Comparison of ENCODE assay signal across 8 mouse cellular contexts in the genomic region with DNA sequence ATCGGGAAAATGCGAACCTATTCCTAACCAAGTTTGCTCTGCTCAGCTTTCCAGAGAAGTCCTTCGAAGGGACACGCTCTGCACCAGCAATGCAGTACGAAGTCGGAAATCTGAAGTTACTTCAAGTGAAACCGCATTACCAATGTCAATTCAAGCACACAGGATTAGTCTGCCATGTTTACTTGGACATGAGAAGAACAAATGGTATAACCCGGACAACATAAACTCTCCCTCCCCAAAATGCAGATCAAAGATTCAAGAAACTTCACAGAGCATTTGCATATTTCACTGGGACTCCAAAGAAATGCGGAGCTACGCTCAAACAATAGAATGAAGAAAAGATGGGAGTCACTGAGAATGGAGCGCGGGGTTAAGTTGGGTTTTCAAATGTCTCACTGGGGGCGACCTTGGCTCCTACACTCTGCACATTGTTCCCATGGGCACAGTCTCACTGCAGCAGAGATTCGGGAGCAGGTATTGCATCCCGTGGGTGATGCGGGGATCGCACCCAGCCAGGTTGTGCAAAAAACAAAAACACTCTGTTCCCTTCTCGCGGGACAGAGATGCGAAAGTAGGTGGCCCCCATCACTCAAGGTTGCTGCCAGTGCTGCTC. TPM values are rescaled to one million over a fixed set of nuclear protein-coding genes. Genes with fewer than 3 reads are reported as not detected.
DNase-seq lines count a peak whose midpoint lies in the region; ATAC-seq and TF ChIP-seq lines count a peak whose summit lies in the region.

No protein-coding gene starts in this region.

- H3K9me3 ChIP-seq in hindbrain, embryonic 13.5 days = no peaks in the 10 kb centered on the region
- no peaks in the 10 kb centered on the region for H3K9me3 ChIP-seq in limb, embryonic 10.5 days (replicated peaks)
- H3K9me3 ChIP-seq in midbrain, embryonic 16.5 days (replicated peaks; ENCODE audit: control insufficient read depth, low read length, poor library complexity, severe bottlenecking) = no peaks in the 10 kb centered on the region

- TF ChIP-seq CTCF in embryonic fibroblast, embryonic 13.5 days (IDR thresholded peaks at IDR 0.05; ENCODE audit: borderline replicate concordance, insufficient read depth, low read length) = no peak

- H3K27ac ChIP-seq in embryonic fibroblast, embryonic 13.5 days (ENCODE audit: insufficient read depth, low read length) = peak overlapping the region; percentile 96; the same call in 1 of the 2 replicates
- H3K27ac ChIP-seq in hindbrain, embryonic 13.5 days = peak overlapping the region; percentile 100
- peak overlapping the region; percentile 100 for H3K27ac ChIP-seq in limb, embryonic 10.5 days
- peak overlapping the region; percentile 100 for H3K27ac ChIP-seq in midbrain, embryonic 16.5 days (ENCODE audit: low read length)

- H3K36me3 ChIP-seq in hindbrain, embryonic 13.5 days = peaks cover 7% of the 10 kb centered on the region
- H3K36me3 ChIP-seq in limb, embryonic 10.5 days = peaks cover 20% of the 10 kb centered on the region
- 0 out of 2 replicates have a peak, but pooled peaks cover under 1% of the 10 kb centered on the region for H3K36me3 ChIP-seq in midbrain, embryonic 16.5 days (ENCODE audit: control insufficient read depth, insufficient read depth, low read length)

- H3K4me2 ChIP-seq in hindbrain, embryonic 13.5 days = peak overlapping the region; percentile 69
- peak overlapping the region; percentile 85 for H3K4me2 ChIP-seq in midbrain, embryonic 16.5 days (ENCODE audit: low read length)

- peak overlapping the region; percentile 98 for H3K9ac ChIP-seq in hindbrain, embryonic 13.5 days
- H3K9ac ChIP-seq in midbrain, embryonic 16.5 days (ENCODE audit: low read depth, low read length) = peak overlapping the region; percentile 99

- TF ChIP-seq POLR2A in embryonic fibroblast, embryonic 13.5 days (IDR thresholded peaks at IDR 0.05; ENCODE audit: low read depth, low read length) = peak; percentile 23; the same call in 1 of the 2 replicates

- peak; percentile 60 for ATAC-seq in hindbrain, embryonic 13.5 days (ENCODE audit: low FRiP score)
- peak; percentile 52 for ATAC-seq in midbrain, embryonic 16.5 days

- peaks cover 7% of the 10 kb centered on the region for H3K4me1 ChIP-seq in embryonic fibroblast, embryonic 13.5 days (ENCODE audit: control insufficient read depth, insufficient read depth, low read length)
- H3K4me1 ChIP-seq in hindbrain, embryonic 13.5 days (replicated peaks) = peaks cover 21% of the 10 kb centered on the region
- H3K4me1 ChIP-seq in limb, embryonic 10.5 days = peaks cover 20% of the 10 kb centered on the region
- peaks cover 18% of the 10 kb centered on the region for H3K4me1 ChIP-seq in midbrain, embryonic 16.5 days (ENCODE audit: control insufficient read depth, insufficient read depth, low read length)

- DNase-seq in layer of hippocampus, adult 11-12 months (ENCODE audit: low spot score) = peak; percentile 21
- DNase-seq in layer of hippocampus, adult 9-11 months = no peak
- peak; percentile 56 for DNase-seq in adrenal gland, adult 2 months
- peak; percentile 41 for DNase-seq in limb, embryonic 10.5 days (ENCODE audit: low spot score)
- peak; percentile 16 for DNase-seq in urinary bladder, postnatal 14 days (ENCODE audit: low spot score)

- peak overlapping the region; percentile 99 for H3K4me3 ChIP-seq in embryonic fibroblast, embryonic 13.5 days (ENCODE audit: insufficient read depth, low read length)
- peak overlapping the region; percentile 92 for H3K4me3 ChIP-seq in hindbrain, embryonic 13.5 days
- peak overlapping the region; percentile 95 for H3K4me3 ChIP-seq in limb, embryonic 10.5 days
- peak overlapping the region; percentile 61 for H3K4me3 ChIP-seq in midbrain, embryonic 16.5 days (ENCODE audit: low read depth, low read length)

- H3K27me3 ChIP-seq in hindbrain, embryonic 13.5 days = no peaks in the 10 kb centered on the region
- no peaks in the 10 kb centered on the region for H3K27me3 ChIP-seq in limb, embryonic 10.5 days (ENCODE audit: low read depth, poor library complexity, severe bottlenecking)
- no peaks in the 10 kb centered on the region for H3K27me3 ChIP-seq in midbrain, embryonic 16.5 days (ENCODE audit: control insufficient read depth, insufficient read depth, low read depth, low read length)

- 2% methylated on average over 20 of the region's 20 CpGs for WGBS in hindbrain, embryonic 13.5 days
- WGBS in limb, embryonic 10.5 days = 6% methylated on average over 20 of the region's 20 CpGs
- WGBS in midbrain, embryonic 16.5 days = 3% methylated on average over 20 of the region's 20 CpGs

RNA-seq across cellular contexts. Expression of a gene that starts 0.5 kb away (rescaled TPM):
- 10 to 100 TPM; 39.9 to 46.9 TPM for total RNA-seq in adrenal gland, adult 2 months (2021)
- polyA plus RNA-seq in adrenal gland, adult 2 months (2012; rRNA removed) = 15.2 and 15.8 TPM in 2 replicates
- 45.2 and 69.5 TPM in 2 replicates for polyA plus RNA-seq in embryonic fibroblast, embryonic 13.5 days (2011; ENCODE audit: insufficient read length, low read depth, missing spikeins)
- 62.4 and 64.9 TPM in 2 replicates for polyA plus RNA-seq in hindbrain, embryonic 13.5 days (2015; fragmentation: Nextera tagmentation; extraction: Ambion mirVana)
- polyA plus RNA-seq in limb, embryonic 10.5 days (2016; fragmentation: Nextera tagmentation; extraction: Ambion mirVana) = 139 and 147 TPM in 2 replicates
- polyA plus RNA-seq in midbrain, embryonic 16.5 days (2015; fragmentation: Nextera tagmentation; extraction: Ambion mirVana) = 50.9 and 52.7 TPM in 2 replicates

RNA-seq across cellular contexts. Expression of a gene that starts 38.0 kb away (rescaled TPM):
- total RNA-seq in adrenal gland, adult 2 months (2021) = 100 to 1,000 TPM; 294 to 361 TPM
- 117 and 149 TPM in 2 replicates for polyA plus RNA-seq in adrenal gland, adult 2 months (2012; rRNA removed)
- polyA plus RNA-seq in embryonic fibroblast, embryonic 13.5 days (2011; ENCODE audit: insufficient read length, low read depth, missing spikeins) = 24.1 and 32.4 TPM in 2 replicates
- 61.7 and 66.0 TPM in 2 replicates for polyA plus RNA-seq in hindbrain, embryonic 13.5 days (2015; fragmentation: Nextera tagmentation; extraction: Ambion mirVana)
- polyA plus RNA-seq in limb, embryonic 10.5 days (2016; fragmentation: Nextera tagmentation; extraction: Ambion mirVana) = 23.9 and 36.9 TPM in 2 replicates
- polyA plus RNA-seq in midbrain, embryonic 16.5 days (2015; fragmentation: Nextera tagmentation; extraction: Ambion mirVana) = 83.4 and 99.9 TPM in 2 replicates
